Mouse (Mus musculus) layer of hippocampus, adult 6 months (tissue): ENCODE data around the gene Olfr1039. TPM values are rescaled to one million over a fixed set of nuclear protein-coding genes. Genes with fewer than 3 reads are reported as not detected.

Experiments
- long read RNA-seq, 2 experiments: library from polyadenylated mRNA; unstranded; transcript quantifications; one replicate each; pipeline ENCODE4 v2.0.0; 2019 to 2020
- polyA plus RNA-seq: library from polyadenylated mRNA; unstranded; fragments of <200 nt; fragmentation: Nextera tagmentation; gene quantifications from 2 replicates; pipeline ENCODE4 v1.2.3, GENCODE M21; 2021

The Olfr1039 gene
- not detected in 2 replicates for polyA plus RNA-seq
- long read RNA-seq, experiment 1, result 0 reads
- long read RNA-seq, experiment 2, result 0 reads

DNA sequence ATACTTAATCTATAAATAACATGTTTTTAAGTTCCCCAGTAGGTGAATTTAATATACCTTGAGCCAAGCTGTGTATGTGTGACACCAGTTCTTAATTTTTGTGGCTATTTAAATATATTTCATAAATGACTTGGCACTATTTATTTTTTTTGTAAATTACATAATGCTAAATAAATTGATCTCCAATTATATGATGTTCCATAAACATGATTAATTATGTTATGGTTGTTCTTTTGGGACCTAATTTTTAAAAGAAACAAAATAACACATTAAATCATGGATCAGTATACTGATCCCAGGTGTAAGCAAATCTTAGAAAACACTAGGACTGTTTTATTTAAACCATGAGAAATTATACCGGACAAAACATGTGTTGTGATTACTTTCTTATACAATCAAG, at the start of gene Olfr1039:
Gene Olfr1039, minus strand, starts transcription at position 101 of the 400 bp plus-strand sequence.

DNA sequence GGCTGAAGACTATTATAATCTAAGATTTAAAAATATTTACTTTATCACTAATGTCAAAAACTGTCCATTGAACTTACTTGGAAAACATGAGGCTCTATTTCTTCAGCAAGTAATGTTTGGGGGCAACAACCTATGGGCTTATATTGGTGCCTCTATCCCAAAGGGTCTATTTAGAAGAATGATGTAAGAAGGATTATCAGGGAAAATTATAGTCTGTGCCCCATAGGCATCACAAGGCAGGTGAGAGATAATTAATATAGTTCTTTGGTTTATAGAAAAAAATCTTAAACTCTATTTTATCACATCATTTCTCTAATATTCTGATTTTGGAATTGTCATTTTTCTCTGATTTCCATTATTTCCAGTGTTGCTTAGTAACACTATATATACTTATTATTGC, 42.0 kb upstream of the Olfr1039 start, which contains the start of gene Olfr1044:
Gene Olfr1044, minus strand, starts transcription at position 101 of the 400 bp plus-strand sequence.

GRCm38 (mm10) chr2:86167422-86167821, 31.7 kb upstream of the Olfr1039 start, which contains the start of gene Olfr1043:
TSS of gene Olfr1043 (minus strand) at chr2:86167522.

GRCm38 (mm10) chr2:86161738-86162137, 26.0 kb upstream of the Olfr1039 start, which contains the start of gene Olfr1042:
TSS of gene Olfr1042 (minus strand) at chr2:86161838.

DNA sequence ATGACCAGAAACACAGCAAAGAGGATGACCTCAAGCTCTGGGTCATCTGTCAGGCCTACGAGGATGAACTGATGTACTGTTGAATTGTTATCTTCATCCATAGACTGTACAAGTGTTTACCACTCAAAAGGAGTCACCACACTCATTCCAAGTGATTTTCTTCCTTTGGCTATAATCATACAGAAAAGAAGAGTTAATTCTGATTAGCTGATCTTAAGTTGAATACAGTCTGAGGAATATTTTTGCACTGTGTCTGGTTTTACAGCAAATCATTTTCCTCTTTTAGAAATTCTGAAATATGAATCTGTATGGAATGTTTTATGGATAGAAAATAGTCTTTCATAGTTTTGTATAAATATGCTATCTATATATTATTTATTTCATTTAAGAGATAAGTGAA, 10.9 kb upstream of the Olfr1039 start, which contains the start of gene Olfr1040:
Gene Olfr1040, minus strand, starts transcription at position 101 of the 400 bp plus-strand sequence.

DNA sequence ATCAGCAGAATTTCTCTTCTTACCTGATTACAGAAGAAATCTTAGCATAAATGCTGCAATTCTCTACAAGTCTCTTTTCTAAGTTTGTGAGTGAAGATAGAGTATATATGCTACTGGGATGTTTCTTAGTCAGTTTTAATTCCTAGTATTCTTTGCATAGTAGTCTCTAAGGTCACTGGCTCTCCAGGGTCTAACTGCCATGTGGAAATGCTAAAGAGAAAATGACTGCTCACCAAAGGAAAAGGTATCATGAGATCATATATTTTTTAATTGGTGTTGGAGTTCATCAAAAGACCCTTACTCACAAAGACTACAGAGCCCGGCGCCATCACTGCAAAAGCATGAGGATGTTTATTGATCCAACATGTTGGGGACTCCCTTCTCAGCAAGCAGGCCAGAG, 48.4 kb downstream of the Olfr1039 start, which contains the start of gene Olfr1037:
Gene Olfr1037, minus strand, starts transcription at position 101 of the 400 bp plus-strand sequence.

Other genes with a start within 250 kb of the Olfr1039 start
- gene Olfr1024, start 230.9 kb downstream of the Olfr1039 start, polyA plus RNA-seq, result not detected in 2 replicates
- gene Olfr1025-ps1, start 220.7 kb downstream of the Olfr1039 start, polyA plus RNA-seq, result not detected in 2 replicates
- gene Olfr1026, start 214.4 kb downstream of the Olfr1039 start, polyA plus RNA-seq, result not detected in 2 replicates
- gene Olfr1028, start 185.5 kb downstream of the Olfr1039 start, polyA plus RNA-seq, result not detected in 2 replicates
- gene Olfr1029, start 162.0 kb downstream of the Olfr1039 start, polyA plus RNA-seq, result not detected in 2 replicates
- gene Olfr1030, start 156.7 kb downstream of the Olfr1039 start, polyA plus RNA-seq, result not detected in 2 replicates
- not detected in 2 replicates for gene Olfr1031, start 145.6 kb downstream of the Olfr1039 start, polyA plus RNA-seq
- gene Olfr1032, start 130.4 kb downstream of the Olfr1039 start, polyA plus RNA-seq, result not detected in 2 replicates
- gene Olfr1033, start 115.3 kb downstream of the Olfr1039 start, polyA plus RNA-seq, result not detected in 2 replicates
- gene Olfr1034, start 90.1 kb downstream of the Olfr1039 start, polyA plus RNA-seq, result not detected in 2 replicates
- not detected in 2 replicates for gene Olfr1036, start 61.9 kb downstream of the Olfr1039 start, polyA plus RNA-seq
- not detected in 2 replicates for gene Olfr1037, start 48.5 kb downstream of the Olfr1039 start, polyA plus RNA-seq
- gene Olfr1040, start 10.8 kb upstream of the Olfr1039 start, polyA plus RNA-seq, result not detected in 2 replicates
- gene Olfr1042, start 25.9 kb upstream of the Olfr1039 start, polyA plus RNA-seq, result not detected in 2 replicates
- not detected in 2 replicates for gene Olfr1043, start 31.6 kb upstream of the Olfr1039 start, polyA plus RNA-seq
- not detected in 2 replicates for gene Olfr1044, start 41.9 kb upstream of the Olfr1039 start, polyA plus RNA-seq
- not detected in 2 replicates for gene Olfr52, start 49.8 kb upstream of the Olfr1039 start, polyA plus RNA-seq
- gene Olfr1045, start 67.1 kb upstream of the Olfr1039 start, polyA plus RNA-seq, result not detected in 2 replicates
- not detected in 2 replicates for gene Olfr1046, start 83.4 kb upstream of the Olfr1039 start, polyA plus RNA-seq
- not detected in 2 replicates for gene Olfr1047, start 95.5 kb upstream of the Olfr1039 start, polyA plus RNA-seq
- gene Olfr1048, start 104.4 kb upstream of the Olfr1039 start, polyA plus RNA-seq, result not detected in 2 replicates
- gene Olfr1049, start 122.4 kb upstream of the Olfr1039 start, polyA plus RNA-seq, result not detected in 2 replicates
- gene Olfr1051, start 143.2 kb upstream of the Olfr1039 start, polyA plus RNA-seq, result not detected in 2 replicates
- gene Olfr1052, start 156.5 kb upstream of the Olfr1039 start, polyA plus RNA-seq, result not detected in 2 replicates
- gene Olfr1053, start 179.4 kb upstream of the Olfr1039 start, polyA plus RNA-seq, result not detected in 2 replicates
- not detected in 2 replicates for gene Olfr1054, start 199.5 kb upstream of the Olfr1039 start, polyA plus RNA-seq
- gene Olfr1055, start 214.4 kb upstream of the Olfr1039 start, polyA plus RNA-seq, result not detected in 2 replicates
- not detected in 2 replicates for gene Olfr1056, start 226.5 kb upstream of the Olfr1039 start, polyA plus RNA-seq
- gene Olfr1057, start 242.5 kb upstream of the Olfr1039 start, polyA plus RNA-seq, result not detected in 2 replicates